Mouse (Mus musculus) frontal cortex, adult (tissue): ENCODE data around the gene AI464131.

ENCODE experiments used
- ATAC-seq: cut with Nextera tagmentation; 2 replicates; pipeline ENCODE4 v1.9.2; 2017; ENCODE audit warnings: mild to moderate bottlenecking, moderate library complexity, mixed read lengths; ENCODE audit not compliant: low TSS enrichment

The AI464131 gene

DNA sequence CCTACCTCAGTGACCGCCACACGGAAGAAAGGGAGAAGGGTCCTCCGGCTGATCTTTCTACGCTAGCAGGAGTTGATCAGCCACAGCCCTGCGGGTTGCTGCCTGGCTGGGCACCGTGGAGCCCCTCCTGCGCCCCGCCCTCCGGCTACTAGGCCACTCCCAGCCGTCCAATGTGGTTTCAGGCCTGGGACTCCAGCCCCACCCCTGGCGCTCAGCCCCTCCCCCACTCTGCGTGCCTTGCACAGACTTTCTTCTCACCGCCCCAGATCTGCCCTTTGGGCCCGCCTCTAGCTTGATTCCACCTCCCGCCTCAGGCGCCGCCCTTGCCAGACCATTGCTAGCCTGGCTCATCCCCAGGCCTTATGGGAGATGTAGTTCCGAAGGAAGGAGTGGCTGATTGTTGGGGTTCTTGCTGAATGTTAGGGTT, at the start of gene AI464131:
TSS of gene AI464131 (minus strand) at position 91 of the 427 bp plus-strand sequence.
- ATAC-seq: peak; percentile 71

GRCm38 (mm10) chr4:41552529-41552928, 49.7 kb upstream of the AI464131 start:
- peak; percentile 56 for ATAC-seq

GRCm38 (mm10) chr4:41547086-41547485, 44.2 kb upstream of the AI464131 start:
- no peak for ATAC-seq

DNA sequence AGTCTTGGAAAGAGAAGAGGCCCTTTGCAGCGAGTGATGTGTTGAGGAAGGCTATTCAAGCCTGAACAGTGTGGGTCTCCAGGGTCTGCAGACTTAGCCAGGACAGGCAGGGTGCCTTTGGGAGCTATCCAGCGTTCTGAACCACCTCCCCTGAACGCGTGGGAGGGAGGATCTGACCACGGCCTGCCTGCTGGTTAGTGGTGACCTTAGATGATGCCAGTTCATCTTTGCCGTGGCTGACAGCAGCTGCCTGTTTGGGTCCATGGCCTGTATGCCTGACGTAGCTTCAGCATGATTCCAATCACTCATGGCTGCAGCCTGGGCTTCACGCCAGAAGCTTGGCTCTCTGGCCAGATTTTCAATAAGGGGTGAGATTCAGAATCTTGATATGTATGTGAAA, 43.1 kb upstream of the AI464131 start:
- peak; percentile 48; the same call in 1 of the 2 replicates for ATAC-seq

- no peak for ATAC-seq
Measured at GRCm38 (mm10) chr4:41542136-41542535, 39.3 kb upstream of the AI464131 start.

- ATAC-seq: no peak
Measured at GRCm38 (mm10) chr4:41534866-41535265, 32.0 kb upstream of the AI464131 start.

- ATAC-seq: no peak
Measured at GRCm38 (mm10) chr4:41532420-41532819, 29.5 kb upstream of the AI464131 start.

GRCm38 (mm10) chr4:41527996-41528395, 25.1 kb upstream of the AI464131 start:
- ATAC-seq: no peak

GRCm38 (mm10) chr4:41527076-41527475, 24.2 kb upstream of the AI464131 start:
- no peak for ATAC-seq

DNA sequence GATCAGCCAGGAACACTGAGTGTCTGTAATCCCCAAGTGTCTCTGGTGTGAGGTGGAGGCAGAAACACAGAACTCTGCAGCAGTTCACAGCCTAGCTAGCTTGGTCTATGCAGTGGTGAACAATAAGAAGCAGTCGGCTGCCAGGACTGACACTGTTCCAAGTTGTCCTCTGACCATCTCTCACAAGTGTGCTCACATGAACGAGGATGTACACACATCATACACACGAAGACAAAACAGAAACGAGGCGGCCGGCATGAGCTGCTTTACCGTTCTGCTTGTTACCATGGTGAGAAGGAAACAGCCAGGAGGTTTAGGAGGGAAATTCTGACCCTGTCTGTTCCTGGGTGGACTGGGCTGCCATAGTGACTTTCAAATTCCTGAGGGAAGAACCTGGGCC, 23.7 kb upstream of the AI464131 start:
- ATAC-seq: peak; percentile 11; the same call in 1 of the 2 replicates

DNA sequence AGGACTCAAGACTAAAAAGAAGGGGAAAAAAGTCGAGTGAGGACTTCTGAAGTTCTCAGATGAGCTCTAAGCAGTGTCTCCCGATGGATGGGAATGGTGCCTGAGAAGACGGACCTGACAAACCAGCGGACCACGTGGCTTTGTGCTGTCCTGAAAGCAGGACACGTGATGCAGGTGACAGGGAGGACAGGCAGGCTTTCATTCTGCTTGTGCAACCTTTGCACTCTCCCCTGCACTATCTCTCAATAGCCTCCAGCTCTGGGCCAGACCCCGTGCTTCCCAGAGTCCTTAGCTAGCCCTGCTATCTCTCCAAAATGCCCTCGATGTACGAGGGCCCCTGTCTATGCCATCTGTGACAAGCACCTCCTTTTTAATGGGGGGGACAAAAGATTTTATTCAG, 22.0 kb upstream of the AI464131 start:
- no peak for ATAC-seq

GRCm38 (mm10) chr4:41523839-41524238, 21.0 kb upstream of the AI464131 start:
- ATAC-seq: no peak

- peak; percentile 10; the same call in 1 of the 2 replicates for ATAC-seq
Measured at GRCm38 (mm10) chr4:41522788-41523187, 19.9 kb upstream of the AI464131 start.

DNA sequence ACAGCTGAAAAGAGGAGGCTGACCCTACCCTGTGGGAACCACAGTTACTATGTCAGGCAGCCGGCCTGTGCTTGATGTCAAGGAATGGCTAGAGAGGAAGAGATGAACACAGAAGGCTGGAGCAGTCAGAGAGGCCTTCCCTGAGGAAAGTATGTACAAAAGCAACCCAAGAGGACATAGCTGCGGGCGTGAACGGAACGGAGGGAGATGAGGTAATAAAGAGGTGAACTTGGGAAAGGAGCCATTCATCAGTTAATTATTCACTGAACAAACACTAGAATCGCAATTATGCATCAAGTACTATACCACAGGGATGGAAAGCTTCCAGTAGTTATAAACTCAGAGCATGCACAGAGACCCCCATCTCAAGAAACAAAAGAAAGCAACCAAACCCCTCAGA, 19.3 kb upstream of the AI464131 start:
- no peak for ATAC-seq

- ATAC-seq: peak; percentile 15; the same call in 1 of the 2 replicates
Measured at GRCm38 (mm10) chr4:41520641-41521040, 17.8 kb upstream of the AI464131 start.

GRCm38 (mm10) chr4:41519195-41519594, 16.3 kb upstream of the AI464131 start:
- ATAC-seq: no peak

GRCm38 (mm10) chr4:41518349-41518748, 15.5 kb upstream of the AI464131 start:
- ATAC-seq: peak; percentile 34

DNA sequence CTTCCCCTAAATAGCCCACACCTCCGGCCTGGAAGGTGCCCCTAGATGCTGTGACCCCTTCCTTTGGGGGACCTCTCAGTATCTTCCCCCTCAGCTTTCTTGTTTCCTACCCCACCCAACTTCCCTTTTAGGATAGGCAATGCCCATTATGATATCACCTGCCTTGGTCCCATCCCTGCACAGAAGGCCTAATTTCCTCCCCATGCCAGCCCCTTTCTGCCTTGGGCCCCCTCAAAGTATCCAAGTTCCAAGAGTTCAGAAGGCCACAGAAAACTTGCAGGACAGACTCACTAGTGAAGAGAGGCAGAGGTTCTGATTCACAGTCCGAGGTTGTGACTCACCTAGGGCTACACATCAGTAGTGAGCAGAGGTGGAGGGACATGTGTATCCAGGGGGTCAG, 14.4 kb upstream of the AI464131 start, which contains the start of gene 1110017D15Rik:
TSS of gene 1110017D15Rik (minus strand) at position 101 of the 400 bp plus-strand sequence.
- no peak for ATAC-seq

GRCm38 (mm10) chr4:41513714-41514113, 10.8 kb upstream of the AI464131 start:
- ATAC-seq: no peak

GRCm38 (mm10) chr4:41513309-41513708, 10.4 kb upstream of the AI464131 start:
- ATAC-seq: no peak

GRCm38 (mm10) chr4:41507998-41508397, 5.1 kb upstream of the AI464131 start:
- ATAC-seq: no peak

DNA sequence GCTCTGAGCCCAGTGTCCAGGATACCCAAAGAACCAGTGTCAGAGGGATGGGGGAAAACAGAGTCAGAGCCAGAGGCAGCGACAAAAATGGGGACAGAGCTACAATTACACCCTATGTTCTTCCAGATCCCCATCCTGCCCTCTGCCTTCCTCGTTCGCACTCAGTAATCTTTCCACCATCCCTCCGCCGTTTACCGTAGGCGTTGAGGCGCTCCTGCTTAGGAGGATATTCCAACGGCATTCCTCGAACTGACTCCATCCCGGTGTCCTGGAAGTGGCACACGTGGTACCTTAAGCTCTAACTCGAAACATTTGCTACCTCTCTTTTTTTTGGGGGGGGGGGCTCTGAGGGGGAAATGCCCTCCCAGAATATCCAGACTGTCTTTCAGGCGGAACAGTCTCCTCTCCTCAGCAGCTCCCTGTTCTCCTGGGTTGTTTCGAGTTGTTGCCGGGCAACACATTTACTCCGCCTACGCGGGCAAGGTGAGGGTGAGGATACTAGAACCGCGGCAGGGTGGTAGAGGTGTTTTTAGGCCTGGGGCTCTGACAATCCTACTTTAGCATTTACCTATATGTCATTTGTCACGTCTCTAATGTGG, 4.5 kb upstream of the AI464131 start:
- peak; percentile 17 for ATAC-seq

DNA sequence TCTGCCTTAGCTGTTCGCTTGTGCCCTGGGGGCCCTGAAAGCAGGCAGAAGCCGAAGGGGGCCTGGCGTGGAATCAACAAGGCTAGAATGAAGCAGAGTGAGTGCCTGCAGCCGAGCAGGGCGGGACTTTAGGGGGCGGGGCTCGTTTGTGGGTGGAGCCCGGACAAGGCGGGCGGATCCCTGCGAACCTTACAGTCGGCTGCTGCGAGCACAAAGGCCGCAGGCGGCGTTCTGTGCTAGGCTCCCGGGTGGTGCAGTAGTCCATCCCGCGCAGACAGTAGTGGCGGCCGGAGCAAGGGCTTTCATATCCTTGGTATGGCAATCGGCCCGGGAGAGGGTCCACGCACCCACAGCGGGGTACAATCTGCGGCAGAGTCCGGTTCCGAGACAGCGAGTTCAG, 4.0 kb upstream of the AI464131 start:
- ATAC-seq: peak; percentile 71

- no peak for ATAC-seq
Measured at GRCm38 (mm10) chr4:41506156-41506555, 3.3 kb upstream of the AI464131 start.
